Comparison of ENCODE assay signal across 12 mouse cellular contexts in the genomic region with DNA sequence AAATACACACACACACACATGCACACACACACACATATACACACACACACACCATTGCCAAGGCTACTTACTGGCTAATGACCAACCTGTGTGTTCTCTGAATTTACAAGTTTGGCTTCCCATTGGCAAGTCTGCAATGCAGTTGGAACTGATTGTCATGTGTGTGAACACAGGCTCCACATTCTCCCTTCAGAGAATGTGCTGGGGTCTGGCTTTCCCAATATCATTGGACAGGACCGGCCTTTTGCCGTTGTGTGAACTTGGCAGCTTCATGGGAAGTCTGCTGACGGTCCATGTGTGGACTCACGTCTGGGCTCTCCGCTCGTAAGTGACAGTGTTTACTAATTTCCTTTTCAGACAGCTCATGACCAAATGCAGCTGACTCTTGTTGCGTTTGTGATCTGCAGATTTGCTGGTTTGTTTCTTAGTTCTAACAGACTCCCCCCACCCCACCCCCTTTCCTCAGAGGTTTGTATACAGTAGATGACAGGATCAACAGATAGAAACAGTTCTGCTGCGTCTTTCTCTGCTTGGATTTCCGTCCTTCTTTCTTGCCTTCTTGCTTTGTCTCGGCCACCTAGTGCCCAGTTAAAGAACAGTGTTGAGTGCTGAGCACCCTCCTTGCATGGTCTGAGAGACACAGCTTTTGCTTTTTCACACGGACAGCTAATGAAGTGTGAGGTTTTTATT.
DNase-seq lines count a peak whose midpoint lies in the region; ATAC-seq and TF ChIP-seq lines count a peak whose summit lies in the region.
"Had no signal": no experiment of that assay in that cellular context is flagged by ENCODE, and none has a peak within 500 bp of the region (broad histone marks: within the 10 kb centered on the region; RNA-seq: fewer than 3 reads in every experiment).

No protein-coding gene starts in this region.

- WGBS in embryonic facial prominence, embryonic 10.5 days = 62% methylated on average over 11 of the region's 11 CpGs
- 30% methylated on average over 11 of the region's 11 CpGs for WGBS in limb, embryonic 14.5 days

- ATAC-seq in limb, embryonic 14.5 days (ENCODE audit: low FRiP score, low read depth) = no peak

- H3K4me2 ChIP-seq in limb, embryonic 14.5 days (replicated peaks; ENCODE audit: low read depth, low read length, severe bottlenecking) = no peak overlapping the region

- TF ChIP-seq POLR2A in limb, embryonic 14.5 days (IDR thresholded peaks at IDR 0.05; ENCODE audit: borderline replicate concordance, extremely low read depth, insufficient read depth, insufficient read length) = no peak

- no peaks in the 10 kb centered on the region for H3K36me3 ChIP-seq in embryonic facial prominence, embryonic 10.5 days (replicated peaks)
- no peaks in the 10 kb centered on the region for H3K36me3 ChIP-seq in limb, embryonic 14.5 days (ENCODE audit: control insufficient read depth, insufficient read depth, low read length)

- no peaks in the 10 kb centered on the region for H3K27me3 ChIP-seq in embryonic facial prominence, embryonic 10.5 days (replicated peaks; ENCODE audit: low read depth, poor library complexity, severe bottlenecking)
- H3K27me3 ChIP-seq in limb, embryonic 14.5 days (ENCODE audit: control insufficient read depth, insufficient read depth, low read length) = no peaks in the 10 kb centered on the region

- H3K27ac ChIP-seq in embryonic facial prominence, embryonic 10.5 days (replicated peaks) = peak overlapping the region; percentile 91
- peak overlapping the region; percentile 63 for H3K27ac ChIP-seq in limb, embryonic 14.5 days (replicated peaks; ENCODE audit: low read depth, low read length)

- H3K4me3 ChIP-seq in embryonic facial prominence, embryonic 10.5 days = no peak overlapping the region
- H3K4me3 ChIP-seq in limb, embryonic 14.5 days (replicated peaks; ENCODE audit: low read length) = no peak overlapping the region
- H3K4me3 ChIP-seq: megakaryocyte, embryonic 14.5 days had no signal

- DNase-seq in kidney, postnatal 10 days = peak; percentile 62
- DNase-seq in kidney, adult 9 months = no peak
- DNase-seq in embryonic facial prominence, embryonic 10.5 days (ENCODE audit: low spot score) = no peak
- peak; percentile 55 to 56 for DNase-seq in heart, adult 9 months (ENCODE audit: low spot score in 2 of 2)
- DNase-seq in limb, embryonic 14.5 days (ENCODE audit: low spot score) = no peak
- DNase-seq in cerebellum, adult 11-12 months = no peak
- no peak for DNase-seq in urinary bladder, postnatal 25 days (ENCODE audit: low spot score)
- no peak for DNase-seq in layer of hippocampus, adult 9-11 months
- DNase-seq: adrenal gland, postnatal 36 days; cerebellum, postnatal 36 days; gastrocnemius, postnatal 25 days had no signal

- H3K9me3 ChIP-seq in embryonic facial prominence, embryonic 10.5 days = no peaks in the 10 kb centered on the region
- no peaks in the 10 kb centered on the region for H3K9me3 ChIP-seq in limb, embryonic 14.5 days (ENCODE audit: control insufficient read depth, low read length)

- peaks cover 68% of the 10 kb centered on the region for H3K4me1 ChIP-seq in embryonic facial prominence, embryonic 10.5 days
- H3K4me1 ChIP-seq in limb, embryonic 14.5 days (ENCODE audit: control insufficient read depth, insufficient read depth, low read length) = peaks cover 65% of the 10 kb centered on the region
- H3K4me1 ChIP-seq: megakaryocyte, embryonic 14.5 days had no signal

- no peak overlapping the region for H3K9ac ChIP-seq in limb, embryonic 14.5 days (ENCODE audit: low read depth, low read length, severe bottlenecking)

Comparison
In these comparisons a context has a peak if more than half of its experiments do, and no peak if none do; other contexts are left out.
1. DNase-seq: peak in kidney, postnatal 10 days (single experiment) and heart, adult 9 months (2 of 2); none in kidney, adult 9 months (single experiment), embryonic facial prominence, embryonic 10.5 days (single experiment), limb, embryonic 14.5 days (single experiment), cerebellum, adult 11-12 months (single experiment), urinary bladder, postnatal 25 days (single experiment) and layer of hippocampus, adult 9-11 months (single experiment).